21 mouse cellular contexts compared by ENCODE assay signal in the genomic region with DNA sequence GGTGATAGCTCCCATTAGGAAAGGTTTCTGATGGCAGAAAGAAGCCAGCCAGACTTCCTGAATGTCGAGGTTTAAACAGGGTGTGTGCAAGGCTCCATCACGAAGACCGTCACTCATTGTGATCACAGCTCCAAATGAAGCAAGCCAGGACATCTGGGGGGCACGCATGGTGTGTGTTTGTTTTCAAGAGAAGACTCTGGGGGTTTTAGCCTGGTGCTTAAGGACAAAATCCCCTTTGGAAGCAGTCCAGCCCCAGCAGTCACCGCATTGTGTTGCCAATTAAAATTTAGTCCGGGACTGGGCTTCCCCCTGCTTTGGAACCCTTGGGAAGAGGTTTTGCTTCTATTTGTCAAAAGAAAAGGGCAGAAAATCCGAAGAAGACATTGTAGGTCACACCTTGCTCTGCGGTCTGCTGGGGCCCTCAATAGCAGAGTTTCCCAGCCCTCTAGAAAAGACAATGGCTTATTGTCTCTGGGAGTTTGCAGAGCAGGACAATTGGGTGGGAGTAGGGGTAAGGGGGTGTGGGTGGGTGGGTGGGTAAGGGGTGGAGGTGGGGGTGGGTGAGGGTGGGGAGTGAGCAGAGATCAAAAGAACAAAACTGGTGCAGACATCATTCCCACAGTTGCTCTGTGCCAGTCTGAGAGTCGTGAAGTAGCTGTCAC.
A peak's percentile ranks its signal among the peaks of the same experiment; 100 is the strongest.
DNase-seq lines count a peak whose midpoint lies in the region; ATAC-seq and TF ChIP-seq lines count a peak whose summit lies in the region.
"Had no signal": no experiment of that assay in that cellular context is flagged by ENCODE, and none has a peak within 500 bp of the region (broad histone marks: within the 10 kb centered on the region; RNA-seq: fewer than 3 reads in every experiment).

No protein-coding gene starts in this region.

- no peak for TF ChIP-seq CTCF in forebrain, postnatal 0 days (IDR thresholded peaks at IDR 0.05; ENCODE audit: low read depth)
- TF ChIP-seq CTCF in midbrain, postnatal 0 days (IDR thresholded peaks at IDR 0.05), result no peak

- no peaks in the 10 kb centered on the region for H3K9me3 ChIP-seq in forebrain, embryonic 10.5 days
- H3K9me3 ChIP-seq in forebrain, postnatal 0 days (ENCODE audit: low read length), result no peaks in the 10 kb centered on the region
- peaks cover 6% of the 10 kb centered on the region; the same call in 1 of the 2 replicates for H3K9me3 ChIP-seq in midbrain, embryonic 10.5 days (replicated peaks)
- H3K9me3 ChIP-seq in midbrain, postnatal 0 days (ENCODE audit: low read length), result no peaks in the 10 kb centered on the region
- no peaks in the 10 kb centered on the region for H3K9me3 ChIP-seq in hindbrain, embryonic 14.5 days (ENCODE audit: control insufficient read depth, low read length)
- H3K9me3 ChIP-seq in neural tube, embryonic 13.5 days, result no peaks in the 10 kb centered on the region
- H3K9me3 ChIP-seq: limb, embryonic 13.5 days; stomach, embryonic 15.5 days had no signal

- peak overlapping the region; percentile 66; the same call in 1 of the 2 replicates for H3K27ac ChIP-seq in forebrain, embryonic 10.5 days
- H3K27ac ChIP-seq in forebrain, postnatal 0 days (ENCODE audit: low read depth, low read length), result no peak overlapping the region
- peak overlapping the region; percentile 78 for H3K27ac ChIP-seq in midbrain, embryonic 10.5 days (replicated peaks)
- no peak overlapping the region for H3K27ac ChIP-seq in midbrain, postnatal 0 days (ENCODE audit: low read depth, low read length)
- H3K27ac ChIP-seq in hindbrain, embryonic 14.5 days, result no peak overlapping the region
- peak overlapping the region; percentile 59 for H3K27ac ChIP-seq in neural tube, embryonic 13.5 days (replicated peaks)
- H3K27ac ChIP-seq: limb, embryonic 13.5 days; liver, embryonic 14.5 days; macrophage; stomach, embryonic 15.5 days had no signal

- H3K4me3 ChIP-seq in forebrain, embryonic 10.5 days, result peak overlapping the region; percentile 19; the same call in 1 of the 2 replicates
- no peak overlapping the region for H3K4me3 ChIP-seq in forebrain, postnatal 0 days (ENCODE audit: low read depth, low read length)
- H3K4me3 ChIP-seq in midbrain, embryonic 10.5 days, result peak overlapping the region; percentile 16; the same call in 1 of the 2 replicates
- no peak overlapping the region for H3K4me3 ChIP-seq in midbrain, postnatal 0 days (ENCODE audit: low read depth, low read length)
- H3K4me3 ChIP-seq in hindbrain, embryonic 14.5 days (replicated peaks; ENCODE audit: low read length), result no peak overlapping the region
- no peak overlapping the region for H3K4me3 ChIP-seq in neural tube, embryonic 13.5 days
- H3K4me3 ChIP-seq: limb, embryonic 13.5 days; stomach, embryonic 15.5 days had no signal

- H3K4me1 ChIP-seq in forebrain, embryonic 10.5 days, result peaks cover 61% of the 10 kb centered on the region
- no peaks in the 10 kb centered on the region for H3K4me1 ChIP-seq in forebrain, postnatal 0 days (ENCODE audit: insufficient read depth)
- peaks cover 66% of the 10 kb centered on the region for H3K4me1 ChIP-seq in midbrain, embryonic 10.5 days
- H3K4me1 ChIP-seq in midbrain, postnatal 0 days (ENCODE audit: insufficient read depth, low read length), result no peaks in the 10 kb centered on the region
- H3K4me1 ChIP-seq in hindbrain, embryonic 14.5 days (replicated peaks; ENCODE audit: control insufficient read depth, insufficient read depth, low read length), result peaks cover 14% of the 10 kb centered on the region
- peaks cover 52% of the 10 kb centered on the region for H3K4me1 ChIP-seq in neural tube, embryonic 13.5 days (replicated peaks)

- no peak overlapping the region for H3K4me2 ChIP-seq in forebrain, postnatal 0 days (ENCODE audit: low read depth)
- no peak overlapping the region for H3K4me2 ChIP-seq in midbrain, postnatal 0 days (ENCODE audit: low read depth, low read length, poor library complexity, severe bottlenecking)
- no peak overlapping the region for H3K4me2 ChIP-seq in hindbrain, embryonic 14.5 days (replicated peaks)
- no peak overlapping the region for H3K4me2 ChIP-seq in neural tube, embryonic 13.5 days
- H3K4me2 ChIP-seq: limb, embryonic 13.5 days; stomach, embryonic 15.5 days had no signal

- H3K9ac ChIP-seq in forebrain, postnatal 0 days, result no peak overlapping the region
- H3K9ac ChIP-seq in midbrain, postnatal 0 days (replicated peaks; ENCODE audit: low read length, poor library complexity, severe bottlenecking), result no peak overlapping the region
- no peak overlapping the region for H3K9ac ChIP-seq in hindbrain, embryonic 14.5 days
- no peak overlapping the region for H3K9ac ChIP-seq in neural tube, embryonic 13.5 days
- H3K9ac ChIP-seq: limb, embryonic 13.5 days; liver, embryonic 14.5 days; stomach, embryonic 15.5 days had no signal

- WGBS in forebrain, embryonic 10.5 days, result 6% methylated on average over 9 of the region's 9 CpGs
- WGBS in forebrain, postnatal 0 days, result 5% methylated on average over 9 of the region's 9 CpGs
- 4% methylated on average over 9 of the region's 9 CpGs for WGBS in midbrain, embryonic 10.5 days
- 12% methylated on average over 9 of the region's 9 CpGs for WGBS in midbrain, postnatal 0 days
- 3% methylated on average over 9 of the region's 9 CpGs for WGBS in hindbrain, embryonic 14.5 days
- WGBS in neural tube, embryonic 13.5 days, result 4% methylated on average over 9 of the region's 9 CpGs

- ATAC-seq in forebrain, postnatal 0 days, result no peak
- no peak for ATAC-seq in midbrain, postnatal 0 days (ENCODE audit: low FRiP score)
- no peak for ATAC-seq in hindbrain, embryonic 14.5 days (ENCODE audit: low FRiP score)
- ATAC-seq in neural tube, embryonic 13.5 days (ENCODE audit: low read depth), result no peak
- ATAC-seq: CD4-positive, CD25-positive, alpha-beta regulatory T cell, adult 4 months; inflammation-experienced regulatory T-cells, adult 6 months; Patski had no signal

- H3K36me3 ChIP-seq in forebrain, embryonic 10.5 days (replicated peaks), result peaks cover 25% of the 10 kb centered on the region
- H3K36me3 ChIP-seq in forebrain, postnatal 0 days (ENCODE audit: insufficient read depth), result peaks cover 5% of the 10 kb centered on the region
- H3K36me3 ChIP-seq in midbrain, embryonic 10.5 days, result peaks cover 25% of the 10 kb centered on the region
- no peaks in the 10 kb centered on the region for H3K36me3 ChIP-seq in midbrain, postnatal 0 days (ENCODE audit: insufficient read depth, low read length)
- H3K36me3 ChIP-seq in hindbrain, embryonic 14.5 days (replicated peaks; ENCODE audit: control insufficient read depth, insufficient read depth), result no peaks in the 10 kb centered on the region
- H3K36me3 ChIP-seq in neural tube, embryonic 13.5 days, result peaks cover 9% of the 10 kb centered on the region

- DNase-seq in forebrain, embryonic 10.5 days (ENCODE audit: extremely low spot score, low spot score), result no peak
- no peak for DNase-seq in forebrain, postnatal 0 days
- DNase-seq in midbrain, embryonic 10.5 days (ENCODE audit: low spot score), result no peak
- DNase-seq in midbrain, postnatal 0 days (ENCODE audit: low spot score), result no peak
- DNase-seq in hindbrain, embryonic 14.5 days (ENCODE audit: low spot score), result peak; percentile 29
- DNase-seq in urinary bladder, postnatal 25 days (ENCODE audit: low spot score), result no peak
- no peak for DNase-seq in right cerebral cortex, postnatal 14 days
- DNase-seq: adrenal gland, postnatal 10 days; cerebellum, adult 9-11 months; embryo, embryonic 11 days; kidney, adult 2 months; kidney, postnatal 14 days; thymus, adult 18-20 months had no signal

- no peaks in the 10 kb centered on the region for H3K27me3 ChIP-seq in forebrain, embryonic 10.5 days (ENCODE audit: poor library complexity, severe bottlenecking)
- H3K27me3 ChIP-seq in forebrain, postnatal 0 days (ENCODE audit: insufficient read depth, low read length), result no peaks in the 10 kb centered on the region
- no peaks in the 10 kb centered on the region; the same call in 1 of the 2 replicates for H3K27me3 ChIP-seq in midbrain, embryonic 10.5 days (ENCODE audit: low read depth, poor library complexity, severe bottlenecking)
- no peaks in the 10 kb centered on the region for H3K27me3 ChIP-seq in midbrain, postnatal 0 days (ENCODE audit: insufficient read depth, low read length)
- no peaks in the 10 kb centered on the region for H3K27me3 ChIP-seq in hindbrain, embryonic 14.5 days (ENCODE audit: control insufficient read depth, insufficient read depth, low read length)
- no peaks in the 10 kb centered on the region for H3K27me3 ChIP-seq in neural tube, embryonic 13.5 days
- H3K27me3 ChIP-seq: limb, embryonic 13.5 days; Patski; stomach, embryonic 15.5 days had no signal

Comparison
In these comparisons a context has a peak if more than half of its experiments do, and no peak if none do; other contexts are left out.
1. H3K27ac ChIP-seq: peak in forebrain, embryonic 10.5 days (single experiment), midbrain, embryonic 10.5 days (single experiment) and neural tube, embryonic 13.5 days (single experiment); none in forebrain, postnatal 0 days (single experiment), midbrain, postnatal 0 days (single experiment) and hindbrain, embryonic 14.5 days (single experiment).
2. H3K4me3 ChIP-seq: peak in forebrain, embryonic 10.5 days (single experiment) and midbrain, embryonic 10.5 days (single experiment); none in forebrain, postnatal 0 days (single experiment), midbrain, postnatal 0 days (single experiment), hindbrain, embryonic 14.5 days (single experiment) and neural tube, embryonic 13.5 days (single experiment).